Mouse (Mus musculus): ENCODE results near the gene Eid1. TPM values are rescaled to one million over a fixed set of nuclear protein-coding genes. Genes with fewer than 3 reads are reported as not detected.

Gene Eid1
- 271 and 289 TPM in 2 replicates for polyA plus RNA-seq (2014; fragmentation: Nextera tagmentation; extraction: Ambion mirVana)

- H3K27ac ChIP-seq (ENCODE audit: low read depth, low read length), result peak within 1 kb of the TSS; percentile 88
- no peaks in the 10 kb centered on the region for H3K9me3 ChIP-seq (ENCODE audit: control insufficient read depth, low read length)
- peaks cover 5% of the 10 kb centered on the region; the same call in 1 of the 2 replicates for H3K4me1 ChIP-seq (ENCODE audit: control insufficient read depth, insufficient read depth, low read length)
- H3K4me3 ChIP-seq (ENCODE audit: low read depth, low read length), result peak within 1 kb of the TSS; percentile 82
- peak within 1 kb of the TSS; percentile 94 for H3K9ac ChIP-seq (ENCODE audit: low read length)
- WGBS, result under 1% methylated on average over 54 of the region's 79 CpGs
- no peaks in the 10 kb centered on the region for H3K36me3 ChIP-seq (ENCODE audit: control insufficient read depth, insufficient read depth, low read length)
- ATAC-seq (ENCODE audit: insufficient read depth, low FRiP score, low TSS enrichment), result peak; percentile 86
- peak; percentile 89 for DNase-seq (ENCODE audit: low spot score)
- H3K27me3 ChIP-seq (ENCODE audit: control insufficient read depth, insufficient read depth, low read length), result no peaks in the 10 kb centered on the region
- H3K4me2 ChIP-seq (ENCODE audit: low read depth), result peak within 1 kb of the TSS; percentile 74
These were observed at the start of gene Eid1 for GRCm38 (mm10) chr2:125672957-125673631. Gene Eid1 (plus strand): TSS chr2:125673095.

GRCm38 (mm10) chr2:125623211-125623610, 49.7 kb upstream of the Eid1 start:
- H3K27me3 ChIP-seq (ENCODE audit: control insufficient read depth, insufficient read depth, low read length), result no peaks in the 10 kb centered on the region
- H3K9me3 ChIP-seq (ENCODE audit: control insufficient read depth, low read length), result no peaks in the 10 kb centered on the region
- H3K36me3 ChIP-seq (ENCODE audit: control insufficient read depth, insufficient read depth, low read length), result peaks cover 2% of the 10 kb centered on the region; the same call in 1 of the 2 replicates
- no peak overlapping the region for H3K4me3 ChIP-seq (ENCODE audit: low read depth, low read length)
- peaks cover 12% of the 10 kb centered on the region for H3K4me1 ChIP-seq (ENCODE audit: control insufficient read depth, insufficient read depth, low read length)
- H3K4me2 ChIP-seq (ENCODE audit: low read depth), result no peak overlapping the region
- ATAC-seq (ENCODE audit: insufficient read depth, low FRiP score, low TSS enrichment) (no peak), DNase-seq (ENCODE audit: low spot score) (no peak)
- WGBS, result 94% methylated on average over 15 of the region's 15 CpGs
- no peak overlapping the region for H3K27ac ChIP-seq (ENCODE audit: low read depth, low read length)
- no peak overlapping the region for H3K9ac ChIP-seq (ENCODE audit: low read length)

GRCm38 (mm10) chr2:125624127-125624685, 48.7 kb upstream of the Eid1 start:
- WGBS, result 12% methylated on average over 9 of the region's 9 CpGs

GRCm38 (mm10) chr2:125624837-125625351, 48.0 kb upstream of the Eid1 start, which contains the start of gene Cep152:
Gene Cep152 (minus strand): TSS chr2:125625113.
- under 1% methylated on average over 50 of the region's 50 CpGs for WGBS
- peaks cover 12% of the 10 kb centered on the region for H3K4me1 ChIP-seq (ENCODE audit: control insufficient read depth, insufficient read depth, low read length)
- DNase-seq (ENCODE audit: low spot score), result peak; percentile 98
- no peaks in the 10 kb centered on the region; the same call in 1 of the 2 replicates for H3K36me3 ChIP-seq (ENCODE audit: control insufficient read depth, insufficient read depth, low read length)
- H3K27me3 ChIP-seq (ENCODE audit: control insufficient read depth, insufficient read depth, low read length), result no peaks in the 10 kb centered on the region
- peak within 1 kb of the TSS; percentile 81 for H3K9ac ChIP-seq (ENCODE audit: low read length)
- no peak within 1 kb of the TSS for H3K27ac ChIP-seq (ENCODE audit: low read depth, low read length)
- no peaks in the 10 kb centered on the region for H3K9me3 ChIP-seq (ENCODE audit: control insufficient read depth, low read length)
- peak within 1 kb of the TSS; percentile 84 for H3K4me3 ChIP-seq (ENCODE audit: low read depth, low read length)
- ATAC-seq (ENCODE audit: insufficient read depth, low FRiP score, low TSS enrichment), result peak; percentile 99
- H3K4me2 ChIP-seq (ENCODE audit: low read depth), result peak within 1 kb of the TSS; percentile 69

More at GRCm38 (mm10) chr2:125624127-125624685, 48.7 kb upstream of the Eid1 start:
- peaks cover 12% of the 10 kb centered on the region for H3K4me1 ChIP-seq (ENCODE audit: control insufficient read depth, insufficient read depth, low read length)
- peak overlapping the region; percentile 69 for H3K4me2 ChIP-seq (ENCODE audit: low read depth)
- peak overlapping the region; percentile 84 for H3K4me3 ChIP-seq (ENCODE audit: low read depth, low read length)
- no peak overlapping the region for H3K27ac ChIP-seq (ENCODE audit: low read depth, low read length)
- DNase-seq (ENCODE audit: low spot score), result no peak
- H3K36me3 ChIP-seq (ENCODE audit: control insufficient read depth, insufficient read depth, low read length), result no peaks in the 10 kb centered on the region; the same call in 1 of the 2 replicates
- no peak for ATAC-seq (ENCODE audit: insufficient read depth, low FRiP score, low TSS enrichment)
- no peaks in the 10 kb centered on the region for H3K27me3 ChIP-seq (ENCODE audit: control insufficient read depth, insufficient read depth, low read length)
- H3K9me3 ChIP-seq (ENCODE audit: control insufficient read depth, low read length), result no peaks in the 10 kb centered on the region
- H3K9ac ChIP-seq (ENCODE audit: low read length), result peak overlapping the region; percentile 81

GRCm38 (mm10) chr2:125626536-125626935, 46.4 kb upstream of the Eid1 start:
- 77% methylated on average over 4 of the region's 4 CpGs for WGBS
- no peaks in the 10 kb centered on the region for H3K9me3 ChIP-seq (ENCODE audit: control insufficient read depth, low read length)

GRCm38 (mm10) chr2:125628487-125628886, 44.4 kb upstream of the Eid1 start:
- no peak for ATAC-seq (ENCODE audit: insufficient read depth, low FRiP score, low TSS enrichment)
- Histone ChIP-seq H3K9ac (ENCODE audit: low read length) (no peak overlapping the region), H3K4me2 (ENCODE audit: low read depth) (no peak overlapping the region), H3K9me3 (ENCODE audit: control insufficient read depth, low read length) (no peaks in the 10 kb centered on the region), H3K36me3 (ENCODE audit: control insufficient read depth, insufficient read depth, low read length) (no peaks in the 10 kb centered on the region), H3K27me3 (ENCODE audit: control insufficient read depth, insufficient read depth, low read length) (no peaks in the 10 kb centered on the region), H3K4me1 (ENCODE audit: control insufficient read depth, insufficient read depth, low read length) (peaks cover 8% of the 10 kb centered on the region), H3K4me3 (ENCODE audit: low read depth, low read length) (no peak overlapping the region), H3K27ac (ENCODE audit: low read depth, low read length) (no peak overlapping the region)
- WGBS, result 90% methylated on average over 6 of the region's 6 CpGs
- DNase-seq (ENCODE audit: low spot score), result no peak

More at GRCm38 (mm10) chr2:125626536-125626935, 46.4 kb upstream of the Eid1 start:
- Histone ChIP-seq H3K9ac (ENCODE audit: low read length) (no peak overlapping the region), H3K4me1 (ENCODE audit: control insufficient read depth, insufficient read depth, low read length) (peaks cover 8% of the 10 kb centered on the region), H3K4me2 (ENCODE audit: low read depth) (no peak overlapping the region), H3K27me3 (ENCODE audit: control insufficient read depth, insufficient read depth, low read length) (no peaks in the 10 kb centered on the region), H3K27ac (ENCODE audit: low read depth, low read length) (no peak overlapping the region), H3K4me3 (ENCODE audit: low read depth, low read length) (no peak overlapping the region), H3K36me3 (ENCODE audit: control insufficient read depth, insufficient read depth, low read length) (no peaks in the 10 kb centered on the region; the same call in 1 of the 2 replicates)
- ATAC-seq (ENCODE audit: insufficient read depth, low FRiP score, low TSS enrichment) (no peak), DNase-seq (ENCODE audit: low spot score) (no peak)

- H3K36me3 ChIP-seq (ENCODE audit: control insufficient read depth, insufficient read depth, low read length), result no peaks in the 10 kb centered on the region
These were observed 42.9 kb upstream of the Eid1 start for GRCm38 (mm10) chr2:125630010-125630409.

GRCm38 (mm10) chr2:125637331-125637730, 35.6 kb upstream of the Eid1 start:
- no peak overlapping the region for H3K4me3 ChIP-seq (ENCODE audit: low read depth, low read length)
- WGBS, result 66% methylated on average over 7 of the region's 7 CpGs
- DNase-seq (ENCODE audit: low spot score) (no peak), ATAC-seq (ENCODE audit: insufficient read depth, low FRiP score, low TSS enrichment) (no peak)
- no peaks in the 10 kb centered on the region for H3K27me3 ChIP-seq (ENCODE audit: control insufficient read depth, insufficient read depth, low read length)
- H3K9ac ChIP-seq (ENCODE audit: low read length), result no peak overlapping the region
- no peaks in the 10 kb centered on the region for H3K9me3 ChIP-seq (ENCODE audit: control insufficient read depth, low read length)
- H3K36me3 ChIP-seq (ENCODE audit: control insufficient read depth, insufficient read depth, low read length), result no peaks in the 10 kb centered on the region
- H3K27ac ChIP-seq (ENCODE audit: low read depth, low read length), result no peak overlapping the region
- no peaks in the 10 kb centered on the region for H3K4me1 ChIP-seq (ENCODE audit: control insufficient read depth, insufficient read depth, low read length)
- no peak overlapping the region for H3K4me2 ChIP-seq (ENCODE audit: low read depth)

More at GRCm38 (mm10) chr2:125630010-125630409, 42.9 kb upstream of the Eid1 start:
- no peaks in the 10 kb centered on the region for H3K9me3 ChIP-seq (ENCODE audit: control insufficient read depth, low read length)
- H3K27me3 ChIP-seq (ENCODE audit: control insufficient read depth, insufficient read depth, low read length), result no peaks in the 10 kb centered on the region
- 97% methylated on average over 2 of the region's 2 CpGs for WGBS
- H3K27ac ChIP-seq (ENCODE audit: low read depth, low read length), result no peak overlapping the region
- ATAC-seq (ENCODE audit: insufficient read depth, low FRiP score, low TSS enrichment) (no peak), DNase-seq (ENCODE audit: low spot score) (no peak)
- no peak overlapping the region for H3K9ac ChIP-seq (ENCODE audit: low read length)
- no peak overlapping the region for H3K4me2 ChIP-seq (ENCODE audit: low read depth)
- no peaks in the 10 kb centered on the region for H3K4me1 ChIP-seq (ENCODE audit: control insufficient read depth, insufficient read depth, low read length)
- no peak overlapping the region for H3K4me3 ChIP-seq (ENCODE audit: low read depth, low read length)

Data from neural tube, embryonic 11.5 days (tissue).